Mouse (Mus musculus): ENCODE results near the gene Sav1. TPM values are rescaled to one million over a fixed set of nuclear protein-coding genes. Genes with fewer than 3 reads are reported as not detected.

Gene Sav1
- polyA plus RNA-seq, 1 experiment from 2014 or later = 4.4 TPM

Other genes with a start within 250 kb of the Sav1 start
- 1.7 and 2.7 TPM in 2 replicates for gene Cdkl1, start 195.7 kb downstream of the Sav1 start, polyA plus RNA-seq (2015; fragmentation: Nextera tagmentation; extraction: Ambion mirVana)
- gene Atl1, start 94.4 kb downstream of the Sav1 start, polyA plus RNA-seq (2015; fragmentation: Nextera tagmentation; extraction: Ambion mirVana) = 5.5 and 6.6 TPM in 2 replicates
- gene Map4k5, start 93.8 kb downstream of the Sav1 start, polyA plus RNA-seq (2015; fragmentation: Nextera tagmentation; extraction: Ambion mirVana) = 39.5 and 46.3 TPM in 2 replicates
- gene Nin, start 126.7 kb upstream of the Sav1 start, polyA plus RNA-seq (2015; fragmentation: Nextera tagmentation; extraction: Ambion mirVana) = 12.0 and 12.3 TPM in 2 replicates
- 0.18 and 0.21 TPM in 2 replicates for gene Abhd12b, start 167.1 kb upstream of the Sav1 start, polyA plus RNA-seq (2015; fragmentation: Nextera tagmentation; extraction: Ambion mirVana)
- 16.3 and 19.7 TPM in 2 replicates for gene Pygl, start 244.5 kb upstream of the Sav1 start, polyA plus RNA-seq (2015; fragmentation: Nextera tagmentation; extraction: Ambion mirVana)

Data from embryonic facial prominence, embryonic 13.5 days (tissue).